Mouse (Mus musculus): Measurements from ENCODE around the gene Dclre1b. TPM values are rescaled to one million over a fixed set of nuclear protein-coding genes. Genes with fewer than 3 reads are reported as not detected.
"Not testable (repeated sequence)": the region's sequence is repeated elsewhere in the genome, so short reads cannot be mapped to it uniquely, and the experiment has no call there.

Dclre1b gene
- total RNA-seq (2021) = 1 to 10 TPM; 5.5 to 7.2 TPM
- long read RNA-seq, experiment 1, full-length matches to known transcripts = 4 of 6 reads
- long read RNA-seq, experiment 1, partial matches to known transcripts = 0 of 6 reads
- long read RNA-seq, experiment 1, other reads (novel, unspliced or antisense) = 2 of 6 reads
- long read RNA-seq, experiment 2, full-length matches to known transcripts = 2 of 3 reads
- long read RNA-seq, experiment 2, partial matches to known transcripts = 0 of 3 reads
- long read RNA-seq, experiment 2, other reads (novel, unspliced or antisense) = 1 of 3 reads

DNA sequence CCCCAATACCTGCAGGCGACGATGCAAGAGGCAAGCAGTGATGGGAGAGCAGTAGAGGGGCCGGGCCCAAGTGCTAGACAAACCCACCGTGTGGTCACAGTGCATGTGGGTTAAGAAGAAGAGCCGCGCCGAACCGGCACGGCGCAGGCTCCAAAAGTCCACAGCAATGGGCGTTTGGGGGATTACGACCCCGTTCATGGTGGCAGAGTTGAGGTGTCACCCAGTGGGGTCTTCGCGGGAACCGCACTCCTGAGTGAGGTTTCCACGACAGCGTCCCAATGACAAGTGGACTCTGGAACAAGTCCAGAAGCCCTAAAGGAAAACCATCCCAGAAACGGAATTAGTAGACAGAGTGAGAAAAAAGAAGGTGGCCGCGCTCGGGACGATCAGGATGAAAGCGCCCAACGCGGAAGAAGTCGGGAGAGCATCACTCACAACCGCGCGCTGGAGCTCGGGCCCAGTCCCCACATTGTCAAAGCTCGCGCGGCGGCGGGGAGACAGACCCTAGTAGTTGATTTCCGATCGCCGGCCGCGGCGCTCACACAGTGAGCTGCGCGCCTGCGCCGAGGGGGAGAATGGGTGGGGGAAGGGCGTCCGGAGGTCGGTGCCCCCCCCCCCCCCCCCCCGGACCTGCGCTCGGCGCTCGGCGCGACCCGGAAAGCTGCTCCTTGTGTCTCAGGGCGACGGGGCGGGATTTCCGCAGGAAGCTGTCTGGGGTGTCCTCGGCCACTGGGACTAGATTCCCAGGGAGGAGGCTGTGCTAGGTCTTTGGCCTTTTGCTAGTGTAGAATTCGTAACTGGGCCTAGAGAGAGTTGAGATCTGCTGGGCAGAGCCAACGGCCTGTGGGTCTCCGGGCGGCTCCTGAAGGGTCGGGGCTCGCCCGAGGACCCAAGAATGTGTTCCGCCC lies at the start of gene Dclre1b, which contains the start of the genes Ap4b1 and Gm43064:
Dclre1b (minus strand) TSS at position 554 of the 908 bp plus-strand sequence.
Ap4b1 (plus strand) TSS at position 630 of the 908 bp plus-strand sequence.
Gm43064 (plus strand) TSS at position 683 of the 908 bp plus-strand sequence.
- intact Hi-C loops (cut with DNase I) = loop anchor here (1.0 kb wide), 1 partner anchor 18 kb away; the partner anchor contains the start of gene Hipk1
- peak; percentile 88 to 91 for DNase-seq (ENCODE audit: low spot score in 2 of 2)

GRCm38 (mm10) chr3:103857977-103858563 lies 48.8 kb upstream of the Dclre1b start:
- no peak for DNase-seq (ENCODE audit: low spot score in 2 of 2)
- intact Hi-C loops (cut with DNase I) = no loop called here

GRCm38 (mm10) chr3:103857036-103857805 lies 48.0 kb upstream of the Dclre1b start:
- intact Hi-C loops (cut with DNase I) = no loop called here
- DNase-seq (ENCODE audit: low spot score in 2 of 2) = no peak

GRCm38 (mm10) chr3:103853804-103854203 lies 44.6 kb upstream of the Dclre1b start:
- DNase-seq (ENCODE audit: low spot score in 2 of 2) = no peak
- intact Hi-C loops (cut with DNase I) = no loop called here

DNA sequence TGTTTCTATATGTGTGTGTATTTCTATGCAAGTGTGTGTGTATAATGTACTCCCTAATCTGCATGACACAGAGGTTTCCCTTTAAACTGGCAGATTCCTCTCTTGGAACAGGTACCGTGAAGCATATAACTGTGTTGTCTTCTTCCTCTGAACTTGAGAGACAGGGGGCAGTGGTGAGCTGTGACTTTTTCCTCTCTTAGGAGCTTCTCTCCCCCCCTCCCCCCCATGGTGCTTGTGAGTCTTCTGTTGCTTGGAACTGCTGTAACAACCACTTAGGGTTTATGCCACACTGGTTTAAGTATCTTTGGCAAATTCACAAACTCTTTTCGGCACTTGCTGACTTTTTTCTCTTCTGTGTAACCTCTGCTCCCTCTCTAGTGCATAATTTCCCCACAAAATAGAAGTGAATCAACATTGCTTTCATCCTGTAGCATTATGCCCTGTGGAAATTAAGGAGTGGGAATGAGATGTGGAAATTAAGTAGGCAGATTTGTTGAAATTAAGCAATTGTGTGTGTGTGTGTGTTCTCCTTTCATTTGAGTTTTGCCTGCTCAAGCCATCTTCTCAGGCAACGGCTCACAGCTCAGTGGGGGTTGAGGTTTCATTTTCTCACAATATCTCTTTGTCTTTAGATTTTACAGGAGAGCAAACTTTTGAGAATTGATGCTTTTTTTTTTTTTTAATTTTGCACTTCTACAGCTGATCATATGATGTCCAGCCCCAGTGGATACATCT lies 43.5 kb upstream of the Dclre1b start:
- peak; percentile 59 to 63 for DNase-seq (ENCODE audit: low spot score in 2 of 2)
- intact Hi-C loops (cut with DNase I) = no loop called here

- DNase-seq (ENCODE audit: low spot score in 2 of 2) = no peak
- intact Hi-C loops (cut with DNase I) = no loop called here
Observed at GRCm38 (mm10) chr3:103851882-103852281, 42.6 kb upstream of the Dclre1b start.

DNA sequence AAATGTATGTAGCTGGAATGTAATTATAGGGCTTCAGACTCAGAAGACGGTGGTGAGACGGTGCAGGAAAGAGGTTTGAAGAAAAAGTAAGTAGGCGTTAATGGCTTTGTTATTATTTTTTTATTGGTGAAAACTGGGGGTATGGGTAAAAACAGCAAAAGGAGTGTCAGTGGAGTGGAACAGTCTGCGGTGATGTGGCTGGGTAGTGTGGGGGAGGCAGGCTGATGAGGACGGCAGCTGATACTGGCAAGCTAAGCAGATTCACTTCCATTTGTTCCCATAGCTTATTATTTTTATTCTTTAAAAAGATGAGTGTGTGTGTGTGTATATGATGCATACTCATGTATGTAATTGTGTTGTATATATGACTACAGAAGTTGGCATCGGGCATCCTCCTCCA lies 42.2 kb upstream of the Dclre1b start:
- no peak for DNase-seq (ENCODE audit: low spot score in 2 of 2)
- intact Hi-C loops (cut with DNase I) = no loop called here

DNA sequence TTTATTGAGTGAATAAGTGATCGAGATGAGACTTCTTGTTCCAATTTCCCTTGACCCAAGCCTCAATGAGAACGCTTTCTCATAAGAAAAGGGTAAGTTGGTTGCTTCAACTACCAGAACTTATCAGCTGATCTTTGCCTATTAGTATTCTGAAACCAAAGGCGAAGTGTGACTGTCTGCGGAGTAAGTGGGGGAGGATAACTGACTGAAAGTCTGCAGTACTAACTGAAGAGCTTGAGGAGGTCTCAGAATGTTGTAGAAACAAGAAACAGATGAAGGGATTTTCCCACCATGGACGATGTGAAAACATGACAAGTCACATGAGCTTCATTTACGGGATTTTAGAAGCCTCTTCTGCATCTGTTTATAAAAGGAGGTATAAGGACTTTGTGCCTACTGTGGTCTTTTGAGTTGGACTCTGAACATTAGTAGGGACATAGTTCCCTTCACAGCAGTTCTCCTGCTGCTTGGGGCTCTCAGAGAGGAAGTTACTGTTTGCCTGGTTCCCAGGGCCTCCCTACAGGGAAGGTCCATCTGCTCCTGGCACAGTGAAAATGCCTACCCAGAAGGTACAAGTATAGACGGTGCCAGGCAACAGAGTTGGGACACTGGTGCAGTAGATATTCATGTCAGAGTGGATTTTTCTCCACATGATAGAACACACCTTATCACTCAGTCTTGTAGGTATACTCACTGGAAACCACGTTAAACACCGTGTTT lies 41.6 kb upstream of the Dclre1b start:
- intact Hi-C loops (cut with DNase I) = no loop called here

DNA sequence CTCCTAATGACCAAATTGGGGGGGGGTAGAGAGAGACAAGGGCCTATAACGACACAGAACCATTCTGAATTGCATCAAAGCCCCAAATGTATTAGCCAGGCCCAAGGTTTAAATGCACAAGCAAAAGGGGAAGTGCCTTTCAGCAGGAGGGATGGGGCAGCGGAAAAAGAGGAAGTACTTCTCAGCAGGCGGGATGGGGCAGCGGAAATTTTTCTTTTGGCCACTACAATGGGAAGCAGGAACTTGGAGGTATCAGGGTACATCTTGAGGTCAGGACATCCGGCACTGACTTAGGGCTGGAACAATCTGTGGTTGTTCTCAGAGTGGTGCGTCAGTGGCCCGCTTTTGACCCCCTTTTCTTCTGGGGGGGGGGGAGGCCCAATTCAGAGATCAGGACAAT lies 31.7 kb upstream of the Dclre1b start:
- DNase-seq (ENCODE audit: low spot score in 2 of 2); intact Hi-C loops (cut with DNase I): not testable (repeated sequence)

More for the DNA sequence above, 41.6 kb upstream of the Dclre1b start:
- no peak for DNase-seq (ENCODE audit: low spot score in 2 of 2)

DNA sequence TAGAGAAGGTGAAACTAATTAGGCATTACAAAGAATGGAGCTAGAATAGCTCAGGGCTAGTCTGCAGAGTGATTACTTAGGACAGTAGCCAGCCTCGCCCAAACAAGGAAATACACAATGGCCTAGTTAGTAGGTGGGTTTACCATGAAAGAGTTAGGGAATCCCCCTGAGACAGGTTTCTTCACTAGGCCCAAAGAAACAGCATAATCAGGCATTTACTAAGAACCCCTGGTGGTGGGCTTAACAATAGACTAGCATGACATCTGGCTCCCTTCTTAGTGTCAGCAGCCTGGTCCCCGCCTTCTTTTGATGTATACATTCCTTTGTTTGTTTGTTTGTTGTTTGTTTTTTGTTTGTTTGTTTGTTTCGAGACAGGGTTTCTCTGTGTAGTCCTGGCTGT lies 31.0 kb upstream of the Dclre1b start:
- intact Hi-C loops (cut with DNase I); DNase-seq (ENCODE audit: low spot score in 2 of 2): not testable (repeated sequence)

- intact Hi-C loops (cut with DNase I) = no loop called here
- DNase-seq (ENCODE audit: low spot score in 2 of 2) = no peak
Observed at GRCm38 (mm10) chr3:103839711-103840110, 30.5 kb upstream of the Dclre1b start.

DNA sequence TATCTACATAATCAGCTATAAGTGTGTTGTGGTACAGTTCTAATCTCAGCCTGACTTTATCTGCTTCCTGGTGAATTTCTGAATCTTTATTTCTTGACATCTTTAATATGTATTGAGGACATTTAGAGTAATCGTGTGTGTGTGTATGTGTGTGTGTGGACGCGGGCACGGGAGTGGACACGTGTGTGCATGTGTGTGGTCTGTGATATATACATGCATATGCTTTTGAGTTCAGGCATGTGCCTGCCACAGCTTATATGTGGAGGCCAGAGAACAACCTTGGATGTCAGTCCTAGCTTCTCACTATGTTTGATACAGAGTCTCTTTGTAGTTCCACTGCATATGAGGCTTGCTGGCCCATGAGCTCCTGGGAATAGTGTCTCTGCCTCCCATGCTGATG lies 27.2 kb upstream of the Dclre1b start:
- DNase-seq (ENCODE audit: low spot score in 2 of 2) = no peak

DNA sequence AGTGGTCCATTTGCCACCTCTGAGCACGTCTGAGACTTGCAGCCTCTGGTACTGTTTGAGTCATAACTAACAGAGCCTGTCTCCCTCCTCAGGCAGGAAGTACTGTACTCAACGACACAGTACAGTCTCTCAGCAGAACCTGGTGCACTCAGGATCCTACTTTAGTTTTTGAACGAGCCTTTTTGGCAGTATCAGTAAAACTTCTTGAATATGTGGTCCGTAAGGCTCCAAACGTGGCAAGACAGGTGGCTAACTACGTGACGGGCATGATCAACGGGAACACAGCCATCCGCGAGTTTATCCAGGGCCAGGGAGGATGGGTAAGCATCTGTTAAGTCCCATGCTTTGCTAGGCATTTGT lies 26.7 kb upstream of the Dclre1b start:
- intact Hi-C loops (cut with DNase I) = no loop called here
- no peak for DNase-seq (ENCODE audit: low spot score in 2 of 2)

More for the DNA sequence above, 27.2 kb upstream of the Dclre1b start:
- intact Hi-C loops (cut with DNase I) = no loop called here

- DNase-seq (ENCODE audit: low spot score in 2 of 2) = no peak
- intact Hi-C loops (cut with DNase I) = no loop called here
Observed at GRCm38 (mm10) chr3:103835272-103835950, 26.2 kb upstream of the Dclre1b start.

DNA sequence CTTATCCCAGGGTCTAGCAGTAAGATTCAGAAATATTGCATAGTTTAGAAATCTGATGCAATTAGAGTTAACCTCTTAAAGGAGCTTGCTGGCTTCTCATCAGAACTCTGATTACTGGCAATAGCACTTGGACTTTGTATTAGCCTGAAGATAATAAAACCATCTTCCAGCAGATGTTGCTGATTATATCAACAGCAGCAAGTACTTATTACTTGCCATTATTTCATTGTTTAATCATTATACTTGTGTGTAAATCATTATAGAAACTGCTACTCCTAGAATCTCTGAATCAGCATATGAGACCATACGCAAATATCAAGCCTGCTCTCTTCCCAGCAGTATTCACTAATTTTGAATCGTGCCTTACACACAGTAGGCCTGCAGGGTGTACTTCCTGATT lies 24.8 kb upstream of the Dclre1b start:
- DNase-seq (ENCODE audit: low spot score in 2 of 2) = no peak
- intact Hi-C loops (cut with DNase I) = no loop called here

- intact Hi-C loops (cut with DNase I) = no loop called here
- DNase-seq (ENCODE audit: low spot score in 2 of 2) = no peak
Observed at GRCm38 (mm10) chr3:103832426-103832825, 23.2 kb upstream of the Dclre1b start, which contains the start of gene Bcl2l15. Bcl2l15 (plus strand) TSS chr3:103832601.

GRCm38 (mm10) chr3:103831146-103831545 lies 21.9 kb upstream of the Dclre1b start:
- intact Hi-C loops (cut with DNase I) = no loop called here

More at GRCm38 (mm10) chr3:103831146-103831545, 21.9 kb upstream of the Dclre1b start:
- DNase-seq (ENCODE audit: low spot score in 2 of 2) = no peak

Measured in left cerebral cortex, postnatal 14 days (tissue).